Mouse (Mus musculus): ENCODE data around the gene Pjvk.
"Not testable (repeated sequence)": the region's sequence is repeated elsewhere in the genome, so short reads cannot be mapped to it uniquely, and the experiment has no call there.

Gene Pjvk

GRCm38 (mm10) chr2:76647883-76648570 lies at the start of gene Pjvk, which contains the start of gene Prkra:
Gene Pjvk, plus strand, starts transcription at chr2:76648476.
Gene Prkra, minus strand, starts transcription at chr2:76648015.
- DNase-seq (ENCODE audit: low spot score in 2 of 2): peak; percentile 91 to 96

- no peak for DNase-seq (ENCODE audit: low spot score in 2 of 2)
Observed at GRCm38 (mm10) chr2:76599214-76599613, 49.1 kb upstream of the Pjvk start.

GRCm38 (mm10) chr2:76602256-76602655 lies 46.0 kb upstream of the Pjvk start:
- no peak for DNase-seq (ENCODE audit: low spot score in 2 of 2)

- no peak for DNase-seq (ENCODE audit: low spot score in 2 of 2)
Observed at GRCm38 (mm10) chr2:76606704-76607103, 41.6 kb upstream of the Pjvk start.

GRCm38 (mm10) chr2:76610326-76611104 lies 37.8 kb upstream of the Pjvk start:
- DNase-seq (ENCODE audit: low spot score in 2 of 2): no peak

GRCm38 (mm10) chr2:76611996-76612395 lies 36.3 kb upstream of the Pjvk start:
- no peak for DNase-seq (ENCODE audit: low spot score in 2 of 2)

GRCm38 (mm10) chr2:76618078-76618477 lies 30.2 kb upstream of the Pjvk start:
- peak in 1 of 2 experiments; percentile 25 for DNase-seq (ENCODE audit: low spot score in 2 of 2)

GRCm38 (mm10) chr2:76620188-76620587 lies 28.1 kb upstream of the Pjvk start:
- DNase-seq (ENCODE audit: low spot score in 2 of 2): no peak

GRCm38 (mm10) chr2:76621724-76622123 lies 26.6 kb upstream of the Pjvk start:
- DNase-seq (ENCODE audit: low spot score in 2 of 2): no peak

- not testable (repeated sequence) for DNase-seq (ENCODE audit: low spot score in 2 of 2)
Observed at GRCm38 (mm10) chr2:76622316-76622715, 26.0 kb upstream of the Pjvk start.

- DNase-seq (ENCODE audit: low spot score in 2 of 2): no peak
Observed at GRCm38 (mm10) chr2:76630293-76630692, 18.0 kb upstream of the Pjvk start.

- no peak for DNase-seq (ENCODE audit: low spot score in 2 of 2)
Observed at GRCm38 (mm10) chr2:76631600-76631999, 16.7 kb upstream of the Pjvk start.

GRCm38 (mm10) chr2:76639637-76640036 lies 8.6 kb upstream of the Pjvk start:
- no peak for DNase-seq (ENCODE audit: low spot score in 2 of 2)

- no peak for DNase-seq (ENCODE audit: low spot score in 2 of 2)
Observed at GRCm38 (mm10) chr2:76643801-76644200, 4.5 kb upstream of the Pjvk start.

GRCm38 (mm10) chr2:76647441-76647869 lies 821 bp upstream of the Pjvk start:
- DNase-seq (ENCODE audit: low spot score in 2 of 2): no peak

- DNase-seq (ENCODE audit: low spot score in 2 of 2): no peak
Observed at GRCm38 (mm10) chr2:76648666-76649141, 428 bp downstream of the Pjvk start.

- DNase-seq (ENCODE audit: low spot score in 2 of 2): no peak
Observed at GRCm38 (mm10) chr2:76653070-76653469, 4.8 kb downstream of the Pjvk start.

GRCm38 (mm10) chr2:76654646-76655045 lies 6.4 kb downstream of the Pjvk start:
- DNase-seq (ENCODE audit: low spot score in 2 of 2): no peak

- no peak for DNase-seq (ENCODE audit: low spot score in 2 of 2)
Observed at GRCm38 (mm10) chr2:76655444-76655843, 7.2 kb downstream of the Pjvk start.

GRCm38 (mm10) chr2:76655982-76656381 lies 7.7 kb downstream of the Pjvk start:
- DNase-seq (ENCODE audit: low spot score in 2 of 2): no peak

GRCm38 (mm10) chr2:76658551-76658950 lies 10.3 kb downstream of the Pjvk start:
- DNase-seq (ENCODE audit: low spot score in 2 of 2): no peak

GRCm38 (mm10) chr2:76659419-76659818 lies 11.1 kb downstream of the Pjvk start:
- no peak for DNase-seq (ENCODE audit: low spot score in 2 of 2)

- DNase-seq (ENCODE audit: low spot score in 2 of 2): no peak
Observed at GRCm38 (mm10) chr2:76665531-76665930, 17.3 kb downstream of the Pjvk start.
